Mouse (Mus musculus): ENCODE results near the gene Fndc3a.

DNA sequence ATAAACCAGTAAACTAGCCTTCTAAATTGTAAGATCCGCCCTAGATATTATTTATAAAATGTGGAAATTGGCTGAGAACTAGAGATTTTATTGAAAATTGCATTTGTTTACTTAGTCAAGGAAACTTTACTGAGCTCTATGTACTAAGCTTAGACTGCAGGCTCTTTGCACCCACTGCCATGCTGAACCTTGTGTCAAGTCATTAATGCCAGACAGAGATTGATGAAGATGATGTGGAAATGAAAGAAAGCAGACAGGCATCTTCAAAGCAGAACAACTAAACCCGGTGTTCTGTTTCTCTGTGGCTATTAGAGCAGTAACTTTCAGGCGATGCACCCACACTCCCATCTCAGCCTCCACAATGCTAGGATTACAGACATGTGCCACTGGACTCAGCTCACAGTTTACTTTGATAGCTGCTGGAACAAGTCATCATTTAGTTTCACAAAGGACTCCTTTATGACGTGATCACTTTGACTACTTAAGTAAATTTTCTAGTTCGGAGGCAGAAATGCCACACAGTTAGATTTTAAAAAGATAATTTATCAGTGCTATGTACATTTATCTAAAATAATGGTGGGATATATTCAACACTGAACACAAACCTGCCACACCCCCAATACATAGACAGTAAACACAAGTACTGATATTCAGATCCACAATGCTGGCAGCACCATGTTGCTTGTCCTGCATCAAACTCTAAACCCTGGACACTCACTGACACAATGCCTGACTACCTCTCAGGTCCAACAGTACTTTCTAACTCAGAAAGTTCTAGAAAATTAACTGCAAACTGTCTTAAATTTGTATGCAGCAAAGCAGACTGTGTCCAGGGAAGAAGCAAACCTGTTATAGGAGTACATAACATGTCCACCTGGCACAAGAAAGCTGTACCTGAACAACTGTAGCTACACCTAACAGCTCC, 108.2 kb downstream of the Fndc3a start:
- TF ChIP-seq CTCF (IDR thresholded peaks at IDR 0.05; ENCODE audit: low read depth, low read length) (no peak), POLR2A (IDR thresholded peaks at IDR 0.05; ENCODE audit: extremely low read depth, insufficient read depth, low read length) (no peak)
